Mouse (Mus musculus): ENCODE data around the gene Rapgef6. TPM values are rescaled to one million over a fixed set of nuclear protein-coding genes. Genes with fewer than 3 reads are reported as not detected.

Rapgef6 gene
- polyA plus RNA-seq, 1 experiment from 2014 or later: 34.6 TPM

- no peak for ATAC-seq (ENCODE audit: insufficient read depth, low FRiP score, low read depth)
- Histone ChIP-seq H3K27me3 (replicated peaks) (no peaks in the 10 kb centered on the region), H3K4me2 (no peak overlapping the region), H3K9ac (no peak overlapping the region), H3K4me3 (replicated peaks) (no peak overlapping the region), H3K27ac (no peak overlapping the region), H3K4me1 (no peaks in the 10 kb centered on the region), H3K36me3 (0 out of 2 replicates have a peak, but pooled peaks cover 4% of the 10 kb centered on the region), H3K9me3 (no peaks in the 10 kb centered on the region)
- WGBS: 91% methylated on average over 4 of the region's 4 CpGs
Measured at GRCm38 (mm10) chr11:54646420-54646819, 123.8 kb downstream of the Rapgef6 start.

DNA sequence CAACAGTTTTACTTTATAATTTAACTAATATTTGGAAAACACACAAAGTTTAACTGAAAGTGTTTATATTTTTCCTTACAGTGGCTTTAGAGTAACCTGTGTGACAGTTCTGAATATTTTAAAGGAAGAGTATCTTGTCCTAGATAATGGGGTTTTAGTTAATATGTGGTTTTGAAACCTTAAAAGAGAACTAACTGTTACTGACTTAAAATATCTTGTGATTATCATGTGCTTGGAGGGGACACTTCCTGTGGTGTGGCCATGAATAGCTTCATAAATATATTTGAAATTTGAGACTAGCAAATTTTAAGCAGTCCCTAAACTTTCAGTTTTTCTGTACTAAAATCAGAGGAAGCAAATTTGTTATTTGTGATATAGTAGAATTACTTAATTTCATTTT, 125.9 kb downstream of the Rapgef6 start:
- no peak overlapping the region for H3K4me2 ChIP-seq
- H3K9me3 ChIP-seq: no peaks in the 10 kb centered on the region
- H3K27ac ChIP-seq: no peak overlapping the region
- no peak for ATAC-seq (ENCODE audit: insufficient read depth, low FRiP score, low read depth)
- peaks cover 3% of the 10 kb centered on the region; the same call in 1 of the 2 replicates for H3K36me3 ChIP-seq
- H3K4me3 ChIP-seq (replicated peaks): no peak overlapping the region
- no peak overlapping the region for H3K9ac ChIP-seq
- no peaks in the 10 kb centered on the region for H3K27me3 ChIP-seq (replicated peaks)
- H3K4me1 ChIP-seq: no peaks in the 10 kb centered on the region

DNA sequence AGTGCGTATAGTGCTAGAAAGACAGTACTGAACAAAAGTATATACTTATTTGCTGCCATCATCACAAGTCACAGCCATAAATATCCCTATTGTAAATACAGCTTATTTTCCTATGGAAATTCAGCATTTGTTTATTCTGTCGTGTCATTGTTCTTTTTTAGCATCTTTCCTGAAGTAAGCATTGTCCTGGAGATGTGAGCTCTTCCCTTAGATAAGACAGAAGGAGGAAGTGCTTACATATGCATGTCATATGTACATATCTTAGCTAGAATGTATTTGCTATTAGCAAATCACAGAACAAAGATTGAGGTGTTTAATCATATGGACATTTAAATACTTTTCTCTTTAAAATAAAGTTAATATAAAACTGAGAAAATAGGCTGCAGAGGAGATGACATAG, 132.8 kb downstream of the Rapgef6 start:
- peaks cover 11% of the 10 kb centered on the region; the same call in 1 of the 2 replicates for H3K36me3 ChIP-seq
- H3K4me2 ChIP-seq: no peak overlapping the region
- H3K4me1 ChIP-seq: no peaks in the 10 kb centered on the region
- no peak overlapping the region for H3K9ac ChIP-seq
- WGBS: 83% methylated on average over 2 of the region's 2 CpGs
- H3K27ac ChIP-seq: no peak overlapping the region
- no peaks in the 10 kb centered on the region for H3K9me3 ChIP-seq
- no peak overlapping the region for H3K4me3 ChIP-seq (replicated peaks)
- no peak for ATAC-seq (ENCODE audit: insufficient read depth, low FRiP score, low read depth)
- H3K27me3 ChIP-seq (replicated peaks): no peaks in the 10 kb centered on the region

DNA sequence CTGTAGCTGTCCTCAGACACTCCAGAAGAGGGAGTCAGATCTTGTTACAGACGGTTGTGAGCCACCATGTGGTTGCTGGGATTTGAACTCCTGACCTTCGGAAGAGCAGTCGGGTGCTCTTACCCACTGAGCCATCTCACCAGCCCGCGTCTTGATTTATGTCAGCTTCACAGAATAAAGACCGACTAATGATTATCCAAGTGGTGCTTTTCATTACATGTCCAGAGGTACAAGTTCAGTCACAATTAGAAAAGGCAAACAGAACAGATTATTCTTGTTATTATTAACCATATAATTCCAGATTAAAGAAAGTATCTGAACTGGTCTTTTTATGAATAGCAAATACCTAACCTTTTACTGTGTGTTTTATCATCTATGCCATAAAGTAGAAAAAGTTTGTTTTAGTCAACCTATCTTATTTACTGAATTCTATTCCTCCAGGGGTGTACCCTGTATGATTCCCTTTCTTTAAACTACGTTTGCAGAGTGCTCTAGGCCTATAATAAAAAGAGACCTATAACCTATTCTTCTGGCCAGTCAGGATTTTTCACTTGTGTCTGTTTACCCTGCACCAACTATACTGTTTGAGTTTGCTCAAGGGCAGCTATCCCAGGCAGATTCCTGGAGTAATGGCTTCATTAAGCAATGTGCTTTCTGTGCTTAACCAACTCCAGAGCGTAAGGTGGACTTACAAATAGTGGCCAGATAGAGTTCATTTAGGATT, 151.1 kb downstream of the Rapgef6 start:
- WGBS: 61% methylated on average over 8 of the region's 8 CpGs
- no peak overlapping the region for H3K9ac ChIP-seq
- H3K4me1 ChIP-seq: no peaks in the 10 kb centered on the region
- ATAC-seq (ENCODE audit: insufficient read depth, low FRiP score, low read depth): peak; percentile 81
- H3K9me3 ChIP-seq: no peaks in the 10 kb centered on the region
- H3K36me3 ChIP-seq: no peaks in the 10 kb centered on the region
- no peaks in the 10 kb centered on the region for H3K27me3 ChIP-seq (replicated peaks)
- H3K4me3 ChIP-seq (replicated peaks): no peak overlapping the region
- H3K4me2 ChIP-seq: no peak overlapping the region
- H3K27ac ChIP-seq: no peak overlapping the region

- Histone ChIP-seq H3K4me2 (no peak overlapping the region), H3K4me1 (no peaks in the 10 kb centered on the region), H3K9ac (no peak overlapping the region), H3K27me3 (replicated peaks) (no peaks in the 10 kb centered on the region), H3K27ac (no peak overlapping the region), H3K36me3 (peaks cover 12% of the 10 kb centered on the region), H3K4me3 (replicated peaks) (no peak overlapping the region), H3K9me3 (no peaks in the 10 kb centered on the region)
- no peak for ATAC-seq (ENCODE audit: insufficient read depth, low FRiP score, low read depth)
- WGBS: 93% methylated on average over 2 of the region's 2 CpGs
Measured at GRCm38 (mm10) chr11:54675792-54676489, 153.3 kb downstream of the Rapgef6 start.

DNA sequence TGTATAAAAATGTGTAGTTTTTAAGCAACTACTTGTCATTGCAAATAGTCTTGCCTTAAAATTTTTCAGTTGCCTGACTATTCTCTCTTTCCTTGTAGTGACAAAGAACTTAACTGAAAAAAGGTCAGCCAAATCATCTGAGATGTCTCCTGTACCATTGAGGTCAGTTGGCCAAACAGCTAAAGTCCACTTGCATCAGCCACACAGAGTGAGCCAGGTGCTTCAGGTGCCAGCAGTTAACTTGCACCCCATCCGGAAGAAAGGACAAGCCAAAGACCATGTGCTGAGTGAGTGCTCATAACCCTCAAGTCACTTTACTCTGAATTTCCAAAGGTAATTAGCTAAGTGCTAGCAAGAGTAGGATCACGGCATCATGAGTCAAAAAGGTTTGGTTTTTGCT, 156.5 kb downstream of the Rapgef6 start:
- Histone ChIP-seq H3K4me2 (no peak overlapping the region), H3K4me1 (no peaks in the 10 kb centered on the region), H3K9me3 (no peaks in the 10 kb centered on the region), H3K27me3 (replicated peaks) (no peaks in the 10 kb centered on the region), H3K36me3 (peaks cover 15% of the 10 kb centered on the region), H3K4me3 (replicated peaks) (no peak overlapping the region), H3K27ac (no peak overlapping the region), H3K9ac (no peak overlapping the region)
- WGBS: 92% methylated on average over 2 of the region's 2 CpGs
- no peak for ATAC-seq (ENCODE audit: insufficient read depth, low FRiP score, low read depth)

DNA sequence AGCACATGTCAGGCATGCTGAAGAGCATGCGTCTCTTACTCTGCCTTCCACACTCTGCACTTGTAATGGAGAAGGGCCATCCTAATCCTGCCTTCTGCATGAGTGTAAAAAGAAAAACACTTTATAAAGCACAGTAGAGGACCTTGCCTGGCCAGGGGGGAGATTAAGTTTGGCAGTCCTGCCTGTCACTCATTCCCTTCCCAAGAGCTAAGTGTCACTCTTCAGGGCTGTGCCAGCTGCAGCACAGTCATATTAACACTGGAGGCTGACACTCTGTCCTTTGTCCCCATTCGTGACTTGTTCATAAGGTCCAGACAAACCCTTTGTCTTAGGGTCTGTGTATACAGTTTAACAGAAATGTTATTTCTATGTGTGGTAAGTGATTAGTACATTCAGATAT, 162.2 kb downstream of the Rapgef6 start:
- no peak overlapping the region for H3K4me2 ChIP-seq
- no peak for ATAC-seq (ENCODE audit: insufficient read depth, low FRiP score, low read depth)
- H3K9ac ChIP-seq: no peak overlapping the region
- no peaks in the 10 kb centered on the region for H3K27me3 ChIP-seq (replicated peaks)
- no peak overlapping the region for H3K4me3 ChIP-seq (replicated peaks)
- H3K27ac ChIP-seq: no peak overlapping the region
- no peaks in the 10 kb centered on the region for H3K9me3 ChIP-seq
- H3K4me1 ChIP-seq: no peaks in the 10 kb centered on the region
- peaks cover 15% of the 10 kb centered on the region for H3K36me3 ChIP-seq
- 81% methylated on average over 2 of the region's 2 CpGs for WGBS

DNA sequence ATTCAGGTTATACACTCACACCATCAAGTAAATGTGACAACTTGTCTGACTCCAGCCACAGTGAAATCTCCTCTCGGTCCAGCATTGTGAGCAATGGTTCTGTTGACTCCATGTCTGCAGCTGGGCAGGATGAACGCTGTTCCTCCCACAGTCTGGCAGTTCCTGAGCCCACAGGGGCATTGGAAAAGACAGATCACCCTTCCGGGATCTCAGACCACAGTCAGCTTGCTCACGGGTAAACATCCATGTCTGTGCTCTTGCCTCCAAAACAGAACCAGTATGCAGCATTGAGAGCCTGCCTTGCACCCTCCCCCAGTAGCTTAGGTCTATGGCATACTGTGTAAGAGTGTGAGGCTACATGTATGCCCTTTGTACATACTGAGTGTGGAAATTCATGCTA, 167.5 kb downstream of the Rapgef6 start:
- Histone ChIP-seq H3K27me3 (replicated peaks) (no peaks in the 10 kb centered on the region), H3K4me2 (no peak overlapping the region), H3K36me3 (peaks cover 16% of the 10 kb centered on the region), H3K9ac (no peak overlapping the region), H3K9me3 (no peaks in the 10 kb centered on the region), H3K4me3 (replicated peaks) (no peak overlapping the region), H3K27ac (no peak overlapping the region), H3K4me1 (no peaks in the 10 kb centered on the region)
- no peak for ATAC-seq (ENCODE audit: insufficient read depth, low FRiP score, low read depth)
- WGBS: 81% methylated on average over 4 of the region's 4 CpGs

- 82% methylated on average over 4 of the region's 4 CpGs for WGBS
- Histone ChIP-seq H3K27me3 (replicated peaks) (no peaks in the 10 kb centered on the region), H3K4me1 (no peaks in the 10 kb centered on the region), H3K4me2 (no peak overlapping the region), H3K9ac (no peak overlapping the region), H3K4me3 (replicated peaks) (no peak overlapping the region), H3K9me3 (no peaks in the 10 kb centered on the region), H3K36me3 (peaks cover 10% of the 10 kb centered on the region), H3K27ac (no peak overlapping the region)
- no peak for ATAC-seq (ENCODE audit: insufficient read depth, low FRiP score, low read depth)
Measured at GRCm38 (mm10) chr11:54691179-54691578, 168.5 kb downstream of the Rapgef6 start.

- no peak overlapping the region for H3K4me2 ChIP-seq
- no peaks in the 10 kb centered on the region for H3K9me3 ChIP-seq
- peaks cover 17% of the 10 kb centered on the region for H3K36me3 ChIP-seq
- no peak overlapping the region for H3K27ac ChIP-seq
- H3K9ac ChIP-seq: no peak overlapping the region
- H3K4me1 ChIP-seq: no peaks in the 10 kb centered on the region
- no peak overlapping the region for H3K4me3 ChIP-seq (replicated peaks)
- WGBS: 85% methylated on average over 6 of the region's 6 CpGs
- no peaks in the 10 kb centered on the region for H3K27me3 ChIP-seq (replicated peaks)
- ATAC-seq (ENCODE audit: insufficient read depth, low FRiP score, low read depth): no peak
Measured at GRCm38 (mm10) chr11:54693696-54694095, 171.0 kb downstream of the Rapgef6 start.

- Histone ChIP-seq H3K9ac (no peak overlapping the region), H3K4me2 (no peak overlapping the region), H3K4me3 (replicated peaks) (no peak overlapping the region), H3K9me3 (no peaks in the 10 kb centered on the region), H3K4me1 (no peaks in the 10 kb centered on the region), H3K27me3 (replicated peaks) (no peaks in the 10 kb centered on the region), H3K36me3 (peaks cover 17% of the 10 kb centered on the region), H3K27ac (no peak overlapping the region)
- WGBS: 77% methylated on average over 8 of the region's 8 CpGs
- no peak for ATAC-seq (ENCODE audit: insufficient read depth, low FRiP score, low read depth)
Measured at GRCm38 (mm10) chr11:54694291-54694690, 171.6 kb downstream of the Rapgef6 start.

- no peaks in the 10 kb centered on the region for H3K9me3 ChIP-seq
- no peaks in the 10 kb centered on the region for H3K27me3 ChIP-seq (replicated peaks)
- no peak overlapping the region for H3K27ac ChIP-seq
- no peak overlapping the region for H3K4me3 ChIP-seq (replicated peaks)
- 58% methylated on average over 4 of the region's 4 CpGs for WGBS
- no peak overlapping the region for H3K9ac ChIP-seq
- no peak overlapping the region for H3K4me2 ChIP-seq
- no peak for ATAC-seq (ENCODE audit: insufficient read depth, low FRiP score, low read depth)
- peaks cover 10% of the 10 kb centered on the region; the same call in 1 of the 2 replicates for H3K36me3 ChIP-seq
- H3K4me1 ChIP-seq: no peaks in the 10 kb centered on the region
Measured at GRCm38 (mm10) chr11:54695951-54696350, 173.3 kb downstream of the Rapgef6 start.
